Comparison of ENCODE assay signal across 8 mouse cellular contexts in genomic region chr12:70968141-70968790, GRCm38 (mm10). TPM values are rescaled to one million over a fixed set of nuclear protein-coding genes. Genes with fewer than 3 reads are reported as not detected.
A peak's percentile ranks its signal among the peaks of the same experiment; 100 is the strongest.
DNase-seq lines count a peak whose midpoint lies in the region; ATAC-seq and TF ChIP-seq lines count a peak whose summit lies in the region.

No protein-coding gene starts in this region.

- peak overlapping the region; percentile 92 for H3K27ac ChIP-seq in hindbrain, embryonic 10.5 days
- H3K27ac ChIP-seq in lung, postnatal 0 days (ENCODE audit: low read length): peak overlapping the region; percentile 99

- peak overlapping the region; percentile 93 for H3K9ac ChIP-seq in lung, postnatal 0 days (replicated peaks; ENCODE audit: low read depth)

- H3K4me3 ChIP-seq in hindbrain, embryonic 10.5 days: peak overlapping the region; percentile 71
- H3K4me3 ChIP-seq in lung, postnatal 0 days (ENCODE audit: low read depth, low read length): peak overlapping the region; percentile 65

- peak; percentile 74 for TF ChIP-seq CTCF in lung, postnatal 0 days (IDR thresholded peaks at IDR 0.05)

- H3K4me1 ChIP-seq in hindbrain, embryonic 10.5 days (replicated peaks): peaks cover 11% of the 10 kb centered on the region
- no peaks in the 10 kb centered on the region for H3K4me1 ChIP-seq in lung, postnatal 0 days (ENCODE audit: insufficient read depth, low read depth, low read length)

- TF ChIP-seq EP300 in lung, postnatal 0 days (IDR thresholded peaks at IDR 0.05): peak; percentile 47

- under 1% methylated on average over 35 of the region's 35 CpGs for WGBS in hindbrain, embryonic 10.5 days
- under 1% methylated on average over 35 of the region's 35 CpGs for WGBS in lung, postnatal 0 days

- no peaks in the 10 kb centered on the region for H3K27me3 ChIP-seq in hindbrain, embryonic 10.5 days (ENCODE audit: insufficient read depth, poor library complexity, severe bottlenecking)
- H3K27me3 ChIP-seq in lung, postnatal 0 days (replicated peaks; ENCODE audit: insufficient read depth, low read length): no peaks in the 10 kb centered on the region

- peak; percentile 81 for ATAC-seq in frontal cortex, adult (ENCODE audit: low TSS enrichment)
- peak; percentile 94 for ATAC-seq in lung, postnatal 0 days

- H3K4me2 ChIP-seq in lung, postnatal 0 days (replicated peaks; ENCODE audit: low read depth, low read length): peak overlapping the region; percentile 60

- peaks cover 12% of the 10 kb centered on the region for H3K36me3 ChIP-seq in hindbrain, embryonic 10.5 days
- H3K36me3 ChIP-seq in lung, postnatal 0 days (ENCODE audit: insufficient read depth, low read length): no peaks in the 10 kb centered on the region

- no peaks in the 10 kb centered on the region for H3K9me3 ChIP-seq in hindbrain, embryonic 10.5 days
- no peaks in the 10 kb centered on the region for H3K9me3 ChIP-seq in lung, postnatal 0 days (ENCODE audit: low read length)

- DNase-seq in MEL-GATA-1-ER (ENCODE audit: extremely low read depth, low read depth): peak; percentile 86
- DNase-seq in cerebellum, adult 8-10 months: peak; percentile 79
- DNase-seq in hindbrain, embryonic 10.5 days (ENCODE audit: low spot score): peak; percentile 85
- peak; percentile 78 to 85 for DNase-seq in layer of hippocampus, postnatal 10 days (ENCODE audit: low spot score in 2 of 2)
- DNase-seq in lung, postnatal 0 days (ENCODE audit: low spot score): peak; percentile 95
- peak; percentile 68 for DNase-seq in ovary, postnatal 14 days (ENCODE audit: low spot score)
- DNase-seq in thymus, postnatal 14 days: peak; percentile 91

RNA-seq across cellular contexts. Expression of gene Psma3, which starts 6.2 kb away (rescaled TPM):
- 605 and 630 TPM in 2 replicates for polyA plus RNA-seq in hindbrain, embryonic 10.5 days (2016; fragmentation: Nextera tagmentation; extraction: Ambion mirVana)
- total RNA-seq in layer of hippocampus, postnatal 10 days (2021): 100 to 1,000 TPM; 218 to 287 TPM
- polyA plus RNA-seq in lung, postnatal 0 days (2015; fragmentation: Nextera tagmentation; extraction: Ambion mirVana): 375 and 418 TPM in 2 replicates

RNA-seq across cellular contexts. Expression of gene Actr10, which starts 30.6 kb away (rescaled TPM):
- 210 and 229 TPM in 2 replicates for polyA plus RNA-seq in hindbrain, embryonic 10.5 days (2016; fragmentation: Nextera tagmentation; extraction: Ambion mirVana)
- 100 to 1,000 TPM; 170 to 180 TPM for total RNA-seq in layer of hippocampus, postnatal 10 days (2021)
- 192 and 206 TPM in 2 replicates for polyA plus RNA-seq in lung, postnatal 0 days (2015; fragmentation: Nextera tagmentation; extraction: Ambion mirVana)

RNA-seq across cellular contexts. Expression of gene Arid4a, which starts 47.5 kb away (rescaled TPM):
- polyA plus RNA-seq in hindbrain, embryonic 10.5 days (2016; fragmentation: Nextera tagmentation; extraction: Ambion mirVana): 21.6 and 27.5 TPM in 2 replicates
- 10 to 100 TPM; 38.4 to 39.2 TPM for total RNA-seq in layer of hippocampus, postnatal 10 days (2021)
- polyA plus RNA-seq in lung, postnatal 0 days (2015; fragmentation: Nextera tagmentation; extraction: Ambion mirVana): 42.9 and 45.1 TPM in 2 replicates

Comparison
In these comparisons a context has a peak if more than half of its experiments do, and no peak if none do; other contexts are left out.
1. Peak in every context shown above with its lines: DNase-seq, ATAC-seq, H3K4me3 ChIP-seq and H3K27ac ChIP-seq.